Mouse (Mus musculus) midbrain, embryonic 15.5 days (tissue): ENCODE measurements around the gene Krtap21-1. TPM values are rescaled to one million over a fixed set of nuclear protein-coding genes. Genes with fewer than 3 reads are reported as not detected.

Experiments
- ATAC-seq: fragments of 200-750 bp; cut with Nextera tagmentation; replicated peaks from 2 replicates; pipeline ENCODE4 v1.8.0; 2017; ENCODE audit warnings: moderate TSS enrichment
- H3K27ac ChIP-seq: fragments of 300-500 bp; sonication (generic); 2 replicates; pipeline ENCODE4 v1.5.1; 2015; ENCODE audit warnings: mild to moderate bottlenecking, inconsistent platforms
- H3K27me3 ChIP-seq: fragments of 300-500 bp; sonication (generic); replicated peaks from 2 replicates; pipeline ENCODE4 v1.6.1; 2015; ENCODE audit warnings: inconsistent platforms
- H3K36me3 ChIP-seq: fragments of 300-500 bp; sonication (generic); replicated peaks from 2 replicates; pipeline ENCODE4 v1.6.1; 2015; ENCODE audit warnings: inconsistent platforms
- H3K4me1 ChIP-seq: fragments of 300-500 bp; sonication (generic); 2 replicates; pipeline ENCODE4 v1.6.1; 2015; ENCODE audit warnings: inconsistent platforms
- H3K4me2 ChIP-seq: fragments of 300-500 bp; sonication (generic); 2 replicates; pipeline ENCODE4 v1.6.1; 2015; ENCODE audit warnings: inconsistent platforms, mild to moderate bottlenecking, moderate library complexity
- H3K4me3 ChIP-seq: fragments of 300-500 bp; sonication (generic); 2 replicates; pipeline ENCODE4 v1.5.1; 2015; ENCODE audit warnings: mild to moderate bottlenecking, inconsistent platforms
- H3K9ac ChIP-seq: fragments of 300-500 bp; sonication (generic); 2 replicates; pipeline ENCODE4 v1.6.1; 2015; ENCODE audit warnings: mild to moderate bottlenecking, inconsistent platforms
- H3K9me3 ChIP-seq: fragments of 300-500 bp; sonication (generic); 2 replicates; pipeline ENCODE4 v1.6.1; 2016; ENCODE audit warnings: inconsistent platforms
- WGBS: fragments of 180-500 bp; shearing (Covaris S2); methylation state at CpG from one replicate; pipeline ENCODE4 v1.1.7; 2015; ENCODE audit warnings: mixed read lengths; 5-methylcytosine and 5-hydroxymethylcytosine counted together
- polyA plus RNA-seq: library from polyadenylated mRNA; unstranded; fragments of >200 nt; fragmentation: Nextera tagmentation; extraction: Ambion mirVana; gene quantifications from 2 replicates; pipeline ENCODE4 v1.2.1, GENCODE M21; 2015

The Krtap21-1 gene
- not detected in 2 replicates for polyA plus RNA-seq

- Histone ChIP-seq H3K9me3 (no peaks in the 10 kb centered on the region), H3K4me2 (no peak within 1 kb of the TSS), H3K36me3 (no peaks in the 10 kb centered on the region), H3K27me3 (no peaks in the 10 kb centered on the region), H3K4me1 (no peaks in the 10 kb centered on the region), H3K4me3 (no peak within 1 kb of the TSS), H3K9ac (no peak within 1 kb of the TSS), H3K27ac (no peak within 1 kb of the TSS)
- WGBS = 87% methylated on average over 2 of the region's 2 CpGs
- no peak for ATAC-seq
Observed at GRCm38 (mm10) chr16:89403768-89404167, at the start of gene Krtap21-1. Gene Krtap21-1, minus strand, starts transcription at chr16:89403868.

GRCm38 (mm10) chr16:89429586-89429985 is 25.9 kb upstream of the Krtap21-1 start:
- H3K27me3 ChIP-seq = no peaks in the 10 kb centered on the region
- no peak overlapping the region for H3K9ac ChIP-seq
- no peak for ATAC-seq
- no peak overlapping the region for H3K4me3 ChIP-seq
- WGBS = 82% methylated on average over 2 of the region's 2 CpGs
- H3K4me2 ChIP-seq = no peak overlapping the region
- H3K4me1 ChIP-seq = no peaks in the 10 kb centered on the region
- H3K9me3 ChIP-seq = no peaks in the 10 kb centered on the region
- H3K36me3 ChIP-seq = no peaks in the 10 kb centered on the region
- H3K27ac ChIP-seq = no peak overlapping the region

- ATAC-seq = no peak
- no peak overlapping the region for H3K9ac ChIP-seq
- H3K4me1 ChIP-seq = no peaks in the 10 kb centered on the region
- H3K27me3 ChIP-seq = no peaks in the 10 kb centered on the region
- H3K27ac ChIP-seq = no peak overlapping the region
- H3K36me3 ChIP-seq = no peaks in the 10 kb centered on the region
- WGBS = 86% methylated on average over 5 of the region's 5 CpGs
- H3K9me3 ChIP-seq = no peaks in the 10 kb centered on the region
- no peak overlapping the region for H3K4me2 ChIP-seq
- H3K4me3 ChIP-seq = no peak overlapping the region
Observed at GRCm38 (mm10) chr16:89425310-89425709, 21.6 kb upstream of the Krtap21-1 start.

GRCm38 (mm10) chr16:89420011-89420410 is 16.3 kb upstream of the Krtap21-1 start, which contains the start of gene Krtap6-2:
Gene Krtap6-2, minus strand, starts transcription at chr16:89420111.
- 93% methylated on average over 3 of the region's 3 CpGs for WGBS

GRCm38 (mm10) chr16:89416311-89416710 is 12.6 kb upstream of the Krtap21-1 start:
- Histone ChIP-seq H3K4me2 (no peak overlapping the region), H3K4me3 (no peak overlapping the region), H3K36me3 (no peaks in the 10 kb centered on the region), H3K27me3 (no peaks in the 10 kb centered on the region), H3K27ac (no peak overlapping the region), H3K9me3 (no peaks in the 10 kb centered on the region), H3K9ac (no peak overlapping the region), H3K4me1 (no peaks in the 10 kb centered on the region)
- ATAC-seq = no peak
- 92% methylated on average over 3 of the region's 3 CpGs for WGBS

More at GRCm38 (mm10) chr16:89420011-89420410, 16.3 kb upstream of the Krtap21-1 start, which contains the start of gene Krtap6-2:
- Histone ChIP-seq H3K4me1 (no peaks in the 10 kb centered on the region), H3K9me3 (no peaks in the 10 kb centered on the region), H3K27ac (no peak within 1 kb of the TSS), H3K4me2 (no peak within 1 kb of the TSS), H3K36me3 (no peaks in the 10 kb centered on the region), H3K9ac (no peak within 1 kb of the TSS), H3K27me3 (no peaks in the 10 kb centered on the region), H3K4me3 (no peak within 1 kb of the TSS)
- no peak for ATAC-seq

- Histone ChIP-seq H3K4me2 (no peak overlapping the region), H3K27ac (no peak overlapping the region), H3K9ac (no peak overlapping the region), H3K9me3 (no peaks in the 10 kb centered on the region), H3K27me3 (no peaks in the 10 kb centered on the region), H3K4me3 (no peak overlapping the region), H3K4me1 (no peaks in the 10 kb centered on the region), H3K36me3 (no peaks in the 10 kb centered on the region)
- 28% methylated on average over 5 of the region's 5 CpGs for WGBS
- peak; percentile 65 for ATAC-seq
Observed at GRCm38 (mm10) chr16:89410345-89411068, 6.8 kb upstream of the Krtap21-1 start.

- no peak overlapping the region for H3K9ac ChIP-seq
- H3K4me3 ChIP-seq = no peak overlapping the region
- no peaks in the 10 kb centered on the region for H3K9me3 ChIP-seq
- no peaks in the 10 kb centered on the region for H3K27me3 ChIP-seq
- no peak overlapping the region for H3K27ac ChIP-seq
- no peak for ATAC-seq
- no peak overlapping the region for H3K4me2 ChIP-seq
- no peaks in the 10 kb centered on the region for H3K4me1 ChIP-seq
- 70% methylated on average over 2 of the region's 2 CpGs for WGBS
- H3K36me3 ChIP-seq = no peaks in the 10 kb centered on the region
Observed at GRCm38 (mm10) chr16:89372734-89373461, 30.8 kb downstream of the Krtap21-1 start.

Other genes with a start within 250 kb of the Krtap21-1 start
- not detected in 2 replicates for gene Gm9789, start 245.9 kb downstream of the Krtap21-1 start, polyA plus RNA-seq
- gene Gm7735, start 234.4 kb downstream of the Krtap21-1 start, polyA plus RNA-seq = not detected in 2 replicates
- gene 1110057P08Rik, start 229.1 kb downstream of the Krtap21-1 start, polyA plus RNA-seq = not detected in 2 replicates
- not detected in 2 replicates for gene Krtap20-2, start 198.0 kb downstream of the Krtap21-1 start, polyA plus RNA-seq
- not detected in 2 replicates for gene Krtap6-2, start 16.2 kb upstream of the Krtap21-1 start, polyA plus RNA-seq
- gene Krtap8-1, start 84.1 kb upstream of the Krtap21-1 start, polyA plus RNA-seq = not detected in 2 replicates
- gene Krtap7-1, start 104.5 kb upstream of the Krtap21-1 start, polyA plus RNA-seq = not detected in 2 replicates
- not detected in 2 replicates for gene Krtap11-1, start 167.3 kb upstream of the Krtap21-1 start, polyA plus RNA-seq